Mouse (Mus musculus) bone marrow, adult 2 months (tissue): ENCODE measurements around the gene Ube2t.

Experiments used
- CTCF ChIP-seq: fragments of 200-500 bp; IDR thresholded peaks from 2 replicates; pipeline ENCODE4 v1.5.1; 2011; ENCODE audit warnings: low read length, control low read depth; ENCODE audit not compliant: control insufficient read depth, insufficient read depth
- POLR2A ChIP-seq: fragments of 200-500 bp; IDR thresholded peaks from 2 replicates; pipeline ENCODE4 v1.6.1; 2011; ENCODE audit warnings: low read depth, mild to moderate bottlenecking, control low read depth, low read length, borderline replicate concordance; ENCODE audit not compliant: control insufficient read depth

DNA sequence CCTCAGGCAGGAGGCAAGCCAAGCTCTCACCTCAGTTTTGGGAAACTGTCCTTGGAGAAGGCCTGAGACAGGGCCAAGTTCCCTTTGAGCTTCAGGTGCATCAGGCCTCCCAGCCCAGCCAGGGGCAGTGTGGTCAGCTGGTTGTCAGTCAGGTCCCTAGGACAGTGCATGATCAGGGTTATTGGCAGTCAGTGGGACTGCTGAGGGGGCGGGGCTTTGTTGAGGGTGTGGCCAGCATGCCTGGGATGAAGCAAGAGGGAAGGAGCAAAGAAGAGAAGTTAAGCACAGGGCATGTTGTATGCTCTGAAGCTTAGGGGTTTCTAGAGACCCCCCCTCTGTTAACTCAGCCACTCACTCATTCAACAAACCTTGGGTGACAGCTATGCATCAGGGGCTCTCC, 33.6 kb downstream of the Ube2t start:
- TF ChIP-seq CTCF (no peak), POLR2A (no peak)
